Mouse (Mus musculus): Measurements from ENCODE around the gene Cd209c. TPM values are rescaled to one million over a fixed set of nuclear protein-coding genes. Genes with fewer than 3 reads are reported as not detected.

The Cd209c gene
- total RNA-seq (2021): under 1 TPM in 1 of 2 experiments, not detected in 1; 0.27 TPM
- long read RNA-seq, experiment 1: 0 reads
- long read RNA-seq, experiment 2: 0 reads

DNA sequence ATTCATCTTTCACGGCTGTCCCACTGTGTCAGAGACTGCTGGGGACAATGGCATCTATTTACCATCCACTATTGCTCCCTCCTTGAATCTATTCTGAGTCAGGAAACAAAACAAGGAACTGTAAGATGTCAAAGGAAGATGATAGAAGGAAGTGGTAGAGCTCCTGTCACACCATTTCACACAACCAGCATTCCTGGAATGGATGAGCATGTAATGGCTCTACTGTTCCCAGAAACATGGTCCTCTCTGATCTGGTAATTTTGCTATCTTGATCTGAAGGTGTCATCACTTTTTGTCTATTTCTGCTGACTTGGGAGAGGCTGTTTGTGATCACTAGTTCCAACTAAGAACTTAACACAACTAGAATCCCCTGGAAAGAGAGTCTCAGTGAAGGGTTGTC, at the start of gene Cd209c:
Gene Cd209c, minus strand, starts transcription at position 101 of the 400 bp plus-strand sequence.
- DNase-seq: no peak

DNA sequence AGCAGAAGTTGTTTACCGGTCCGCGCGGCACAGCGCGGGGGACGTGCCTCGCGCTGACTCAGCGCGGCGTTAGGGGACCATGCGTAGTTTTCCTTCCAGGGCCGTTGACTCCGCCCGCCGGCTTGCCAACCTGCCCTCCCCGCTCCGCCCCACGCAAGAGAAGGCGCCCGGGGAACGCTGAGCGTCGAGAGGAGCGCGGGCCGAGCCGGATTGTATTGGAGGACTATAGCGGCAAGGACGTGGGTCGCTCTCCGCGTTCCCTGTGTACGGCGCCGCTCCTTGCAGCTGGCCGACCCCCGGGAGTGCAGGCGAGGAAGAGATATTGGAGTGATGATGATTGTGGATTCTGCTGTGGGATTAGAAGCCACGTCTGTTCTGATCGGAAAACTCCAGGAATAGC, 39.7 kb upstream of the Cd209c start:
- no peak for DNase-seq

DNA sequence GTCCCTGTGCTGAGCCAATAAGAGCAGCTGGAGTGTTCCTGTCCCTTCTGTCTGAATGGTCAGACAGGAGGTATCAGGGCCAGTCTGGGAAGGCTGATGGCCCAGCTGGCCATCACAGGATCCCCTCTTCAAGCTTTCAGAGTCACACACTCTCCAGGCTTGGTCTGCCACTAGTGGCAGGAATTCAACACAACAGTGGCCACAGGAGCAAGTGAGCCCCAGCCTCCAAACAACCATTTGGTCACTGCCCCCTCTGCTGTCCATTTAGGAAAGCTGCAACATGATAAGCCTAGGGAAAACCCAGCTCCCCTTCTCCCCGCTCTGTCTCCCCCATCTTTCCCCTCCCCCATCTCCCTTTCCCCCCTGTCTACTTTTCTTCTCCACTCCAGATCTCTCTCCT, 1.5 kb upstream of the Cd209c start:
- no peak for DNase-seq

DNA sequence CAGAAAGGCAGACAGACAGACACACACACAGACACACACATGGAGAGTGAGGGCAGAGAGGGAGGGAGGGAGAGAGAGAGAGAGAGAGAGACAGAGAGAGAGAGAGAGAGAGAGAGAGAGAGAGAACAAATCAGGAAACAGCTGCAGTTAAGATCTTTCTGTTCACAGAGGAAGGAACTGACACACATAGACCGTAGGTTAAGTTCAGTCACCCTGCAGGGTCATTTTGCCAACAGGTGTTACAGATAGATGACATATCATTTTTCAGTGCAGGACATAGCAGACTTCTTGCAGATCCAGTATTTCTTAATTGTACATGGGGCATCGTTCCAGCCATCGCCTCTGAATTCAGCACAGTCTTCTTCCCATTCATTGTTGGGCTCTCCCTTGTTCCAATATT, 14.5 kb downstream of the Cd209c start:
- no peak for DNase-seq

DNA sequence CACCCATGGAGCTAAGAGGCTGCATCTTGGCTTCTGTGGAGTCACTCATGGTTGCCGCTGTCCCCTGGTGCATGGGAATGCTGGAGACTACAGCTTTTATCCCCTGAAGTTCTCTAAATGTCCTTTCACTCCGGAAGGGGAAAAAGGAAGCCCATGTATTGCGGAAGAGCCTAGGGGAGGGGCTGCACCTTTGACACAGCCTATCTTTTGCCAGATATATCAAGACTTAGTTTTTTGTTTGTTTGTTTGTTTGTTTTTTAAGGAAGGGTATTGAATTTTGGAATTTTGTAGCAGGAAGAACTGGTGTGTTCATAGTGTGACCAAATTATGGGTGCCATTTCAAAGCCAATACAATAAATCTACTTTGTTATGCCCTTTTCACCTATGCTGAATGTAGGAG, 27.8 kb downstream of the Cd209c start, which contains the start of gene Cd209b:
Gene Cd209b, minus strand, starts transcription at position 101 of the 400 bp plus-strand sequence.
- no peak for DNase-seq

Other genes with a start within 250 kb of the Cd209c start
- gene Clec4g, start 234.1 kb downstream of the Cd209c start, total RNA-seq (2021): not detected
- gene Cd209a, start 205.8 kb downstream of the Cd209c start, total RNA-seq (2021): not detected
- gene Cd209e, start 100.4 kb downstream of the Cd209c start, total RNA-seq (2021): not detected
- gene Cd209d, start 76.2 kb downstream of the Cd209c start, total RNA-seq (2021): 1 to 10 TPM in 1 of 2 experiments, under 1 TPM in 1; 0.41 to 2.1 TPM
- gene Cd209b, start 27.9 kb downstream of the Cd209c start, total RNA-seq (2021): 1 to 10 TPM; 1.5 to 3.7 TPM
- 1 to 10 TPM; 1.1 to 3.6 TPM for gene Cd209f, start 151.1 kb upstream of the Cd209c start, total RNA-seq (2021)
- gene Cd209g, start 179.4 kb upstream of the Cd209c start, total RNA-seq (2021): 1 to 10 TPM in 1 of 2 experiments, under 1 TPM in 1; 0.26 to 1.3 TPM
- 10 to 100 TPM; 14.7 to 15.5 TPM for gene Evi5l, start 211.8 kb upstream of the Cd209c start, total RNA-seq (2021)

Data from gastrocnemius, postnatal 25 days (tissue).